Mouse (Mus musculus): Measurements from ENCODE around the gene Ssx2ip.
"Not testable (repeated sequence)": the region's sequence is repeated elsewhere in the genome, so short reads cannot be mapped to it uniquely, and the experiment has no call there.

The Ssx2ip gene

GRCm38 (mm10) chr3:146405213-146406006 lies 968 bp downstream of the Ssx2ip start:
- no peak for DNase-seq

GRCm38 (mm10) chr3:146406007-146406341 lies 1.5 kb downstream of the Ssx2ip start:
- DNase-seq, result no peak

- no peak for DNase-seq
These were observed 2.8 kb downstream of the Ssx2ip start for GRCm38 (mm10) chr3:146407086-146407721.

GRCm38 (mm10) chr3:146410114-146410513 lies 5.7 kb downstream of the Ssx2ip start:
- DNase-seq, result no peak

GRCm38 (mm10) chr3:146412008-146412407 lies 7.6 kb downstream of the Ssx2ip start:
- no peak for DNase-seq

- DNase-seq, result no peak
These were observed 8.0 kb downstream of the Ssx2ip start for GRCm38 (mm10) chr3:146412480-146412879.

GRCm38 (mm10) chr3:146413016-146413415 lies 8.6 kb downstream of the Ssx2ip start:
- no peak for DNase-seq

GRCm38 (mm10) chr3:146413992-146414391 lies 9.6 kb downstream of the Ssx2ip start:
- DNase-seq, result no peak

GRCm38 (mm10) chr3:146414555-146414954 lies 10.1 kb downstream of the Ssx2ip start:
- DNase-seq, result no peak

GRCm38 (mm10) chr3:146417873-146418272 lies 13.4 kb downstream of the Ssx2ip start:
- no peak for DNase-seq

GRCm38 (mm10) chr3:146418901-146419300 lies 14.5 kb downstream of the Ssx2ip start:
- DNase-seq, result no peak

- DNase-seq, result no peak
These were observed 15.1 kb downstream of the Ssx2ip start for GRCm38 (mm10) chr3:146419534-146419933.

- DNase-seq, result no peak
These were observed 15.6 kb downstream of the Ssx2ip start for GRCm38 (mm10) chr3:146419992-146420537.

- DNase-seq, result no peak
These were observed 17.3 kb downstream of the Ssx2ip start for GRCm38 (mm10) chr3:146421787-146422186.

- DNase-seq, result no peak
These were observed 19.3 kb downstream of the Ssx2ip start for GRCm38 (mm10) chr3:146423710-146424109.

GRCm38 (mm10) chr3:146424306-146424900 lies 20.0 kb downstream of the Ssx2ip start:
- no peak for DNase-seq

GRCm38 (mm10) chr3:146425902-146426301 lies 21.5 kb downstream of the Ssx2ip start:
- DNase-seq, result no peak

GRCm38 (mm10) chr3:146426489-146426888 lies 22.0 kb downstream of the Ssx2ip start:
- no peak for DNase-seq

- DNase-seq, result not testable (repeated sequence)
These were observed 28.6 kb downstream of the Ssx2ip start for GRCm38 (mm10) chr3:146433063-146433462.

- no peak for DNase-seq
These were observed 29.4 kb downstream of the Ssx2ip start for GRCm38 (mm10) chr3:146433681-146434350.

GRCm38 (mm10) chr3:146434686-146435085 lies 30.2 kb downstream of the Ssx2ip start:
- no peak for DNase-seq

GRCm38 (mm10) chr3:146435533-146435932 lies 31.1 kb downstream of the Ssx2ip start:
- DNase-seq, result no peak

- no peak for DNase-seq
These were observed 31.7 kb downstream of the Ssx2ip start for GRCm38 (mm10) chr3:146436114-146436513.
